Mouse (Mus musculus) MEL (cell line): ENCODE data around the gene Phykpl. TPM values are rescaled to one million over a fixed set of nuclear protein-coding genes. Genes with fewer than 3 reads are reported as not detected.

ENCODE experiments used
- DNase-seq: peaks from one replicate; pipeline ENCODE4 v3.0.0; 2011; ENCODE audit warnings: low read depth, low spot score
- H3K27ac ChIP-seq: 2 replicates; pipeline ENCODE4 v1.5.1; 2012; ENCODE audit warnings: low read depth, mild to moderate bottlenecking, control low read depth, low read length, moderate library complexity; ENCODE audit not compliant: control insufficient read depth
- H3K27me3 ChIP-seq, 2 experiments: fragments of 150-350 bp in 1 of 2; sonication (generic) in 1 of 2; 2 replicates each; pipeline ENCODE4 v1.6.1; 2012; ENCODE audit warnings: low read length in 2 of 2, mild to moderate bottlenecking in 2 of 2, improper control_type of control experiment in 1 of 2, moderate library complexity in 1 of 2; ENCODE audit not compliant: insufficient read depth in 2 of 2, control insufficient read depth in 1 of 2
- H3K36me3 ChIP-seq, 2 experiments: 2 replicates each; pipeline ENCODE4 v1.6.1; 2012 to 2014; ENCODE audit warnings: low read length in 2 of 2, improper control_type of control experiment in 1 of 2, inconsistent platforms in 1 of 2, mild to moderate bottlenecking in 1 of 2; ENCODE audit not compliant: insufficient read depth in 2 of 2, control insufficient read depth in 1 of 2
- H3K4me1 ChIP-seq, 2 experiments: fragments of 150-350 bp in 1 of 2; sonication (generic) in 1 of 2; 2 replicates each; pipeline ENCODE4 v1.6.1; 2012; ENCODE audit warnings: low read length in 2 of 2, improper control_type of control experiment in 1 of 2, mild to moderate bottlenecking in 1 of 2; ENCODE audit not compliant: insufficient read depth in 2 of 2, control insufficient read depth in 1 of 2
- H3K4me3 ChIP-seq, 2 experiments: fragments of 150-350 bp in 1 of 2; sonication (generic) in 1 of 2; 2 replicates each; pipeline ENCODE4 v1.5.1; 2012; ENCODE audit warnings: low read depth in 2 of 2, low read length in 2 of 2, mild to moderate bottlenecking in 2 of 2, moderate library complexity in 2 of 2, control low read depth in 1 of 2, improper control_type of control experiment in 1 of 2; ENCODE audit not compliant: control insufficient read depth in 1 of 2, insufficient read depth in 1 of 2
- H3K79me2 ChIP-seq: 2 replicates; pipeline ENCODE4 v1.6.1; 2012; ENCODE audit warnings: mild to moderate bottlenecking, low read length, moderate library complexity; ENCODE audit not compliant: control insufficient read depth, poor library complexity, insufficient read depth
- H3K9ac ChIP-seq: 2 replicates; pipeline ENCODE4 v1.6.1; 2012; ENCODE audit warnings: low read depth, mild to moderate bottlenecking, control low read depth, low read length, moderate library complexity; ENCODE audit not compliant: control insufficient read depth, poor library complexity, severe bottlenecking
- H3K9me3 ChIP-seq: fragments of 150-350 bp; sonication (generic); replicated peaks from 2 replicates; pipeline ENCODE4 v1.6.1; 2012; ENCODE audit warnings: mild to moderate bottlenecking, low read length, improper control_type of control experiment, moderate library complexity; ENCODE audit not compliant: insufficient read depth
- CHD1 ChIP-seq: IDR thresholded peaks from 2 replicates; pipeline ENCODE4 v1.6.1; 2012; ENCODE audit warnings: low read depth, mild to moderate bottlenecking, inconsistent platforms, low read length, improper control_type of control experiment
- E2F4 ChIP-seq: IDR thresholded peaks from 2 replicates; pipeline ENCODE4 v1.6.1; 2011; ENCODE audit warnings: low read depth, low read length, improper control_type of control experiment, borderline replicate concordance
- ELF1 ChIP-seq: IDR thresholded peaks from 2 replicates; pipeline ENCODE4 v1.6.1; 2014; ENCODE audit warnings: low read depth, mild to moderate bottlenecking, inconsistent platforms, low read length, improper control_type of control experiment, moderate library complexity
- GABPA ChIP-seq: IDR thresholded peaks from 2 replicates; pipeline ENCODE4 v1.6.1; 2012; ENCODE audit warnings: low read depth, mild to moderate bottlenecking, inconsistent platforms, low read length, improper control_type of control experiment, moderate library complexity
- JUND ChIP-seq: IDR thresholded peaks from 2 replicates; pipeline ENCODE4 v1.6.1; 2011; ENCODE audit warnings: low read depth, mild to moderate bottlenecking, improper control_type of control experiment, low read length
- KAT2A ChIP-seq: conservative IDR thresholded peaks from 2 replicates; pipeline ENCODE4 v1.6.1; 2012; ENCODE audit warnings: low read depth, low read length, improper control_type of control experiment, inconsistent platforms
- MAFK ChIP-seq: IDR thresholded peaks from 2 replicates; pipeline ENCODE4 v1.6.1; 2011; ENCODE audit warnings: low read depth, mild to moderate bottlenecking, low read length, improper control_type of control experiment, borderline replicate concordance
- MXI1 ChIP-seq: IDR thresholded peaks from 2 replicates; pipeline ENCODE4 v1.6.1; 2011; ENCODE audit warnings: mild to moderate bottlenecking, low read depth, low read length, improper control_type of control experiment
- MYB ChIP-seq: IDR thresholded peaks from 2 replicates; pipeline ENCODE4 v1.6.1; 2011; ENCODE audit warnings: mild to moderate bottlenecking, low read depth, low read length, improper control_type of control experiment
- NELFE ChIP-seq: IDR thresholded peaks from 2 replicates; pipeline ENCODE4 v1.6.1; 2011; ENCODE audit warnings: low read depth, low read length, improper control_type of control experiment
- POLR2AphosphoS2 ChIP-seq: IDR thresholded peaks from 2 replicates; pipeline ENCODE4 v1.6.1; 2011; ENCODE audit warnings: low read length, improper control_type of control experiment
- TAL1 ChIP-seq: IDR thresholded peaks from 2 replicates; pipeline ENCODE4 v1.6.1; 2012; ENCODE audit warnings: mild to moderate bottlenecking, inconsistent platforms, low read length, moderate library complexity, mixed read lengths
- UBTF ChIP-seq: IDR thresholded peaks from 2 replicates; pipeline ENCODE4 v1.6.1; 2012; ENCODE audit warnings: low read depth, mild to moderate bottlenecking, inconsistent platforms, low read length, improper control_type of control experiment, moderate library complexity, borderline replicate concordance; ENCODE audit not compliant: insufficient read depth
- USF1 ChIP-seq: IDR thresholded peaks from 2 replicates; pipeline ENCODE4 v1.6.1; 2014; ENCODE audit warnings: low read depth, mild to moderate bottlenecking, inconsistent platforms, low read length, improper control_type of control experiment, moderate library complexity
- ZC3H11A ChIP-seq: IDR thresholded peaks from 2 replicates; pipeline ENCODE4 v1.6.1; 2012; ENCODE audit warnings: low read depth, mild to moderate bottlenecking, inconsistent platforms, low read length, improper control_type of control experiment
- ZMIZ1 ChIP-seq: IDR thresholded peaks from 2 replicates; pipeline ENCODE4 v1.6.1; 2012; ENCODE audit warnings: low read depth, mild to moderate bottlenecking, inconsistent platforms, low read length, improper control_type of control experiment, moderate library complexity
- ZNF384 ChIP-seq: IDR thresholded peaks from 2 replicates; pipeline ENCODE4 v1.6.1; 2012; ENCODE audit warnings: low read depth, mild to moderate bottlenecking, inconsistent platforms, low read length, improper control_type of control experiment
- polyA plus RNA-seq, 2 experiments: library from polyadenylated mRNA; stranded (reverse) in 1 of 2; unstranded in 1 of 2; fragments of >175 nt in 1 of 2; fragments of >200 nt in 1 of 2; gene quantifications; 2 replicates each; pipeline versions ENCODE4 v1.2.1 to v1.2.4; 2012; ENCODE audit warnings: low replicate concordance in 2 of 2, low read depth in 1 of 2; ENCODE audit not compliant: insufficient read length in 2 of 2, insufficient read depth in 1 of 2, missing spikeins in 1 of 2
- total RNA-seq: library from RNA; depleted of rRNA; stranded (reverse); fragments of 300-350 nt; gene quantifications from 2 replicates; pipeline ENCODE4 v1.2.3, GENCODE M21; 2012

Gene Phykpl
- total and polyA plus RNA-seq, 3 experiments, result 22.7 to 23.0 TPM; not detected in 1

GRCm38 (mm10) chr11:51542424-51542823 is 42.1 kb upstream of the Phykpl start:
- Histone ChIP-seq H3K9me3 (no peaks in the 10 kb centered on the region), H3K79me2 (no peaks in the 10 kb centered on the region)

GRCm38 (mm10) chr11:51543487-51544050 is 41.0 kb upstream of the Phykpl start:
- TF ChIP-seq ZNF384 (no peak), POLR2AphosphoS2 (no peak), UBTF (no peak), ELF1 (no peak), NELFE (no peak), ZC3H11A (no peak), TAL1 (no peak), E2F4 (no peak), JUND (no peak), MYB (no peak), MAFK (no peak)
- peaks cover 8 to 38% of the 10 kb centered on the region in 2 experiments for H3K4me1 ChIP-seq
- no peak for DNase-seq
- no peaks in the 10 kb centered on the region for H3K79me2 ChIP-seq
- H3K9ac ChIP-seq, result no peak overlapping the region
- H3K27me3 ChIP-seq, result no peaks in the 10 kb centered on the region
- H3K9me3 ChIP-seq, result no peaks in the 10 kb centered on the region
- H3K27ac ChIP-seq, result peak overlapping the region; percentile 66
- peaks cover 0 to 27% of the 10 kb centered on the region in 2 experiments; a peak in 2 of 4 replicates for H3K36me3 ChIP-seq
- H3K4me3 ChIP-seq, result no peak overlapping the region

More at GRCm38 (mm10) chr11:51542424-51542823, 42.1 kb upstream of the Phykpl start:
- Histone ChIP-seq H3K27ac (no peak overlapping the region), H3K4me1 (peaks cover 8 to 38% of the 10 kb centered on the region in 2 experiments), H3K36me3 (peaks cover 0 to 27% of the 10 kb centered on the region in 2 experiments; a peak in 2 of 4 replicates), H3K9ac (no peak overlapping the region), H3K27me3 (no peaks in the 10 kb centered on the region), H3K4me3 (no peak overlapping the region)
- no peak for DNase-seq
- TF ChIP-seq MAFK (no peak), CHD1 (no peak), UBTF (no peak), ZMIZ1 (no peak), GABPA (no peak), USF1 (no peak), KAT2A (no peak), E2F4 (no peak), NELFE (no peak), MYB (no peak), MXI1 (no peak), TAL1 (no peak)
